ENCODE assay signal across 8 mouse cellular contexts in genomic region chr7:38270703-38271510, GRCm38 (mm10). TPM values are rescaled to one million over a fixed set of nuclear protein-coding genes. Genes with fewer than 3 reads are reported as not detected.
DNase-seq lines count a peak whose midpoint lies in the region; ATAC-seq and TF ChIP-seq lines count a peak whose summit lies in the region.

Pop4 (minus strand) TSS chr7:38271423.

- peak; percentile 97 for ATAC-seq in forebrain, embryonic 15.5 days (replicated peaks)
- peak; percentile 94 for ATAC-seq in neutrophil, adult 5-6 weeks (ENCODE audit: extremely low read depth, insufficient number of reproducible peaks, low FRiP score, poor library complexity, severe bottlenecking)

- H3K36me3 ChIP-seq in forebrain, embryonic 15.5 days, result peaks cover 14% of the 10 kb centered on the region

- peaks cover 22% of the 10 kb centered on the region for H3K4me1 ChIP-seq in forebrain, embryonic 15.5 days
- peaks cover 3% of the 10 kb centered on the region for H3K4me1 ChIP-seq in lung, adult 2 months (ENCODE audit: control insufficient read depth, insufficient read depth, low read length)

- TF ChIP-seq POLR2A in lung, adult 2 months (IDR thresholded peaks at IDR 0.05; ENCODE audit: borderline replicate concordance, extremely low read depth, low read depth, low read length), result peak; percentile 91; the same call in 1 of the 2 replicates

- no peaks in the 10 kb centered on the region for H3K9me3 ChIP-seq in forebrain, embryonic 15.5 days

- DNase-seq in ES-CJ7 (ENCODE audit: low read depth, low spot score), result peak; percentile 92
- peak; percentile 85 for DNase-seq in cerebellum, adult 11 months
- peak; percentile 80 for DNase-seq in heart, postnatal 25 days (ENCODE audit: low spot score)
- DNase-seq in layer of hippocampus, adult 18-20 months (ENCODE audit: low spot score in 2 of 2), result peak; percentile 89 to 94
- DNase-seq in lung, adult 2 months, result peak; percentile 90
- DNase-seq in thymus, adult 18-20 months, result peak; percentile 73 to 78

- intact Hi-C loops in heart, postnatal 25 days (cut with DNase I), result loop anchor here (2.0 kb wide), 1 partner anchor 44 kb away; no protein-coding TSS in a partner anchor

- H3K27ac ChIP-seq in forebrain, embryonic 15.5 days (replicated peaks), result peak within 1 kb of the TSS; percentile 58

- peak within 1 kb of the TSS; percentile 68 for H3K4me3 ChIP-seq in forebrain, embryonic 15.5 days
- H3K4me3 ChIP-seq in lung, adult 2 months (replicated peaks; ENCODE audit: extremely low read depth, low read depth, low read length), result peak within 1 kb of the TSS; percentile 76

- peak within 1 kb of the TSS; percentile 86 for H3K4me2 ChIP-seq in forebrain, embryonic 15.5 days (replicated peaks)

- WGBS in forebrain, embryonic 15.5 days, result under 1% methylated on average over 38 of the region's 38 CpGs
- WGBS in lung, adult 2 months, result under 1% methylated on average over 38 of the region's 38 CpGs

- no peak for TF ChIP-seq CTCF in lung, adult 2 months (IDR thresholded peaks at IDR 0.05; ENCODE audit: insufficient read depth, low read length)

- peak within 1 kb of the TSS; percentile 76 for H3K9ac ChIP-seq in forebrain, embryonic 15.5 days (replicated peaks)

- no peaks in the 10 kb centered on the region for H3K27me3 ChIP-seq in forebrain, embryonic 15.5 days

RNA-seq across cellular contexts. Expression of gene Pop4, which starts in this region (rescaled TPM):
- polyA plus RNA-seq in forebrain, embryonic 15.5 days (2015; fragmentation: Nextera tagmentation; extraction: Ambion mirVana), result 90.7 and 94.9 TPM in 2 replicates
- total RNA-seq in heart, postnatal 25 days (2021), result 10 to 100 TPM; 11.7 to 12.5 TPM
- 10 to 100 TPM; 19.5 to 21.3 TPM for total RNA-seq in layer of hippocampus, adult 18-20 months (2021)
- polyA plus RNA-seq in lung, adult 2 months (2012; rRNA removed), result 5.1 and 9.2 TPM in 2 replicates
- 18.9 and 22.5 TPM in 2 replicates for total RNA-seq in neutrophil, adult 5-6 weeks (2017)

Comparison
In these comparisons a context has a peak if more than half of its experiments do, and no peak if none do; other contexts are left out.
1. Peak in every context shown above with its lines: DNase-seq, ATAC-seq, H3K4me3 ChIP-seq and H3K27ac ChIP-seq.